Mouse (Mus musculus) MEL (cell line): ENCODE results near the gene Thap11. TPM values are rescaled to one million over a fixed set of nuclear protein-coding genes. Genes with fewer than 3 reads are reported as not detected.

Experiments
- BHLHE40 ChIP-seq: IDR thresholded peaks from 2 replicates; pipeline ENCODE4 v1.6.1; 2012; ENCODE audit warnings: low read depth, mild to moderate bottlenecking, inconsistent platforms, low read length, improper control_type of control experiment, borderline replicate concordance
- CTCF ChIP-seq, 3 experiments: IDR thresholded peaks in 2 of 3; conservative IDR thresholded peaks in 1 of 3; 2 replicates each; pipeline ENCODE4 v1.5.1; 2011 to 2012; ENCODE audit warnings: low read length in 3 of 3, low read depth in 2 of 3, mild to moderate bottlenecking in 2 of 3, improper control_type of control experiment in 1 of 3, inconsistent platforms in 1 of 3, mixed read lengths in 1 of 3, moderate library complexity in 1 of 3; ENCODE audit not compliant: control insufficient read depth in 1 of 3, insufficient read depth in 1 of 3, poor library complexity in 1 of 3, severe bottlenecking in 1 of 3
- E2F4 ChIP-seq: IDR thresholded peaks from 2 replicates; pipeline ENCODE4 v1.6.1; 2011; ENCODE audit warnings: low read depth, low read length, improper control_type of control experiment, borderline replicate concordance
- EP300 ChIP-seq, 2 experiments: IDR thresholded peaks; 2 replicates each; pipeline ENCODE4 v1.6.1; 2011; ENCODE audit warnings: improper control_type of control experiment in 2 of 2, low read length in 2 of 2, low read depth in 1 of 2, mild to moderate bottlenecking in 1 of 2
- MAZ ChIP-seq: IDR thresholded peaks from 2 replicates; pipeline ENCODE4 v1.6.1; 2012; ENCODE audit warnings: low read depth, mild to moderate bottlenecking, inconsistent platforms, low read length, improper control_type of control experiment
- MEF2A ChIP-seq: IDR thresholded peaks from 2 replicates; pipeline ENCODE4 v1.6.1; 2014; ENCODE audit warnings: low read depth, mild to moderate bottlenecking, inconsistent platforms, low read length, improper control_type of control experiment; ENCODE audit not compliant: poor library complexity, insufficient replicate concordance, severe bottlenecking; ENCODE audit errors: extremely low read depth
- NRF1 ChIP-seq: IDR thresholded peaks from 2 replicates; pipeline ENCODE4 v1.6.1; 2014; ENCODE audit warnings: low read depth, mild to moderate bottlenecking, inconsistent platforms, low read length, improper control_type of control experiment, moderate library complexity; ENCODE audit not compliant: poor library complexity, insufficient read depth, severe bottlenecking
- POLR2AphosphoS2 ChIP-seq: IDR thresholded peaks from 2 replicates; pipeline ENCODE4 v1.6.1; 2011; ENCODE audit warnings: low read length, improper control_type of control experiment
- RAD21 ChIP-seq: IDR thresholded peaks from 2 replicates; pipeline ENCODE4 v1.6.1; 2011; ENCODE audit warnings: mild to moderate bottlenecking, low read depth, low read length, improper control_type of control experiment
- SIN3A ChIP-seq: IDR thresholded peaks from 2 replicates; pipeline ENCODE4 v1.6.1; 2012; ENCODE audit warnings: low read length, improper control_type of control experiment, inconsistent platforms
- USF1 ChIP-seq: IDR thresholded peaks from 2 replicates; pipeline ENCODE4 v1.6.1; 2014; ENCODE audit warnings: low read depth, mild to moderate bottlenecking, inconsistent platforms, low read length, improper control_type of control experiment, moderate library complexity
- ZKSCAN1 ChIP-seq: IDR thresholded peaks from 2 replicates; pipeline ENCODE4 v1.6.1; 2012; ENCODE audit warnings: low read depth, mild to moderate bottlenecking, inconsistent platforms, low read length, improper control_type of control experiment, moderate library complexity
- ZMIZ1 ChIP-seq: IDR thresholded peaks from 2 replicates; pipeline ENCODE4 v1.6.1; 2012; ENCODE audit warnings: low read depth, mild to moderate bottlenecking, inconsistent platforms, low read length, improper control_type of control experiment, moderate library complexity
- polyA plus RNA-seq, 2 experiments: library from polyadenylated mRNA; stranded (reverse) in 1 of 2; unstranded in 1 of 2; fragments of >175 nt in 1 of 2; fragments of >200 nt in 1 of 2; gene quantifications; 2 replicates each; pipeline versions ENCODE4 v1.2.1 to v1.2.4; 2012; ENCODE audit warnings: low replicate concordance in 2 of 2, low read depth in 1 of 2; ENCODE audit not compliant: insufficient read length in 2 of 2, insufficient read depth in 1 of 2, missing spikeins in 1 of 2
- total RNA-seq: library from RNA; depleted of rRNA; stranded (reverse); fragments of 300-350 nt; gene quantifications from 2 replicates; pipeline ENCODE4 v1.2.3, GENCODE M21; 2012; rRNA removed

The Thap11 gene
- total and polyA plus RNA-seq, 3 experiments: 48.8 to 51.4 TPM; not detected in 1

DNA sequence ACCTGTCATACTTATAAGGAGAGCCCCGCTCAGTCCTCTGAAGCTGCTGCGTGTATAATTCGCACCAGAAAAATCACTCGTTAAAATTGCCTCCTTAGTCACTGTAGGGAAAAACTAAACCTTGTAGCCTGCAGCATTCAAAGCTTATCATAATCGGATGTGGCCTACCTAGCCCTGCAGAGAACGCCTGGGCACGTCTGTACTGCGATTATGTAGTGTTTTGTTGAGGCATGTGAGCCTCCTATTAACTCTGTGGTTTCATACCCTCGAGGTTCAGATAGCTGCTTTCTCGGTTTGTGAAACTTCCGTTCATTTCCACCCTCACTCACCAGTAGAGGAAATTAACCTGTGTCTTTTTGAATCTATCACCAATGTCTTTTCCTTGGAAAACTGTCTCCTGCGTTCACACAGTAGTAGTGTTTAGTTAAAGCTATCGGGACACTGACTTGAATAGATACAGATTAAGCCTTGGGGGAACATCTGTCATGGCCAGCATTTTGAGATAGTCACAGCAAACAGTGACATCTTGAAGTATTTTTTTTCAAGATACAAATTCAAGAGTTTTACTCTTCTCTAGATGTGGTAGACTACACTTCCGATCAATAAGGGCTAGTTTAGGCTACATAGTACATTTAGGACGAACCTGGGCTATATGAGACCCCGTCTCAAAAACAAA is 46.1 kb downstream of the Thap11 start (continued):
- TF ChIP-seq MAZ (no peak), MEF2A (no peak), ZKSCAN1 (no peak), E2F4 (no peak), USF1 (no peak), RAD21 (no peak), EP300 (IDR thresholded peaks at IDR 0.05; ENCODE audit: low read depth in 1 of 2, low read length in 2 of 2) (peak; percentile 58 to 68), POLR2AphosphoS2 (peak; percentile 48; the same call in 1 of the 2 replicates), SIN3A (peak; percentile 70), NRF1 (no peak), CTCF (IDR thresholded peaks at IDR 0.05 in 2 of 3, conservative IDR thresholded peaks at IDR 0.05 in 1 of 3; ENCODE audit: control insufficient read depth in 1 of 3, insufficient read depth in 1 of 3, low read depth in 2 of 3, low read length in 3 of 3, poor library complexity in 1 of 3, severe bottlenecking in 1 of 3) (no peak), ZMIZ1 (no peak), BHLHE40 (peak; percentile 44; the same call in 1 of the 2 replicates)

Other genes starting within 250 kb of the Thap11 start
- gene Ripor1, start 249.9 kb upstream of the Thap11 start, total RNA-seq: 15.7 and 16.6 TPM in 2 replicates
- gene Ripor1, start 249.9 kb upstream of the Thap11 start, polyA plus RNA-seq: 100 to 1,000 TPM in 1 of 2 experiments, not detected in 1; 120 TPM
- gene Ctcf, start 218.6 kb upstream of the Thap11 start, total RNA-seq: 36.4 and 40.7 TPM in 2 replicates
- 100 to 1,000 TPM in 1 of 2 experiments, 10 to 100 TPM in 1; 87.1 to 670 TPM for gene Ctcf, start 218.6 kb upstream of the Thap11 start, polyA plus RNA-seq
- not detected in 2 replicates for gene Agrp, start 217.7 kb upstream of the Thap11 start, total RNA-seq
- under 1 TPM in 1 of 2 experiments, not detected in 1; 0.63 TPM for gene Agrp, start 217.7 kb upstream of the Thap11 start, polyA plus RNA-seq
- 7.9 and 9.5 TPM in 2 replicates for gene Carmil2, start 168.9 kb upstream of the Thap11 start, total RNA-seq
- gene Carmil2, start 168.9 kb upstream of the Thap11 start, polyA plus RNA-seq: 10 to 100 TPM in 1 of 2 experiments, not detected in 1; 62.7 TPM
- gene Acd, start 154.0 kb upstream of the Thap11 start, total RNA-seq: 7.5 and 9.3 TPM in 2 replicates
- gene Acd, start 154.0 kb upstream of the Thap11 start, polyA plus RNA-seq: 10 to 100 TPM in 1 of 2 experiments, not detected in 1; 53.9 TPM
- 12.3 and 13.7 TPM in 2 replicates for gene Pard6a, start 154.0 kb upstream of the Thap11 start, total RNA-seq
- gene Pard6a, start 154.0 kb upstream of the Thap11 start, polyA plus RNA-seq: 10 to 100 TPM in 1 of 2 experiments, not detected in 1; 20.5 TPM
- 0.13 and 0.23 TPM in 2 replicates for gene 4933405L10Rik, start 147.5 kb upstream of the Thap11 start, total RNA-seq
- under 1 TPM in 1 of 2 experiments, not detected in 1; 0.42 TPM for gene 4933405L10Rik, start 147.5 kb upstream of the Thap11 start, polyA plus RNA-seq
- 22.0 TPM in 2 replicates for gene Enkd1, start 146.9 kb upstream of the Thap11 start, total RNA-seq
- gene Enkd1, start 146.9 kb upstream of the Thap11 start, polyA plus RNA-seq: 10 to 100 TPM in 1 of 2 experiments, not detected in 1; 42.6 TPM
- gene Gfod2, start 96.5 kb upstream of the Thap11 start, total RNA-seq: 7.0 and 8.3 TPM in 2 replicates
- 1 to 10 TPM in 1 of 2 experiments, not detected in 1; 7.0 TPM for gene Gfod2, start 96.5 kb upstream of the Thap11 start, polyA plus RNA-seq
- 7.4 and 7.7 TPM in 2 replicates for gene Ranbp10, start 27.8 kb upstream of the Thap11 start, total RNA-seq
- 10 to 100 TPM in 1 of 2 experiments, not detected in 1; 22.1 TPM for gene Ranbp10, start 27.8 kb upstream of the Thap11 start, polyA plus RNA-seq
- gene Tsnaxip1, start 27.4 kb upstream of the Thap11 start, total RNA-seq: not detected in 2 replicates
- gene Tsnaxip1, start 27.4 kb upstream of the Thap11 start, polyA plus RNA-seq: under 1 TPM in 1 of 2 experiments, not detected in 1; 0.10 TPM
- 14.2 and 15.7 TPM in 2 replicates for gene Cenpt, start 1.9 kb upstream of the Thap11 start, total RNA-seq
- 10 to 100 TPM in 1 of 2 experiments, not detected in 1; 26.5 TPM for gene Cenpt, start 1.9 kb upstream of the Thap11 start, polyA plus RNA-seq
- 167 and 198 TPM in 2 replicates for gene Nutf2, start 5.4 kb downstream of the Thap11 start, total RNA-seq
- 10 to 100 TPM in 1 of 2 experiments, not detected in 1; 28.0 TPM for gene Nutf2, start 5.4 kb downstream of the Thap11 start, polyA plus RNA-seq
- gene Edc4, start 25.7 kb downstream of the Thap11 start, total RNA-seq: 44.5 and 46.1 TPM in 2 replicates
- 10 to 100 TPM in 1 of 2 experiments, not detected in 1; 72.1 TPM for gene Edc4, start 25.7 kb downstream of the Thap11 start, polyA plus RNA-seq
- gene Nrn1l, start 38.4 kb downstream of the Thap11 start, total RNA-seq: not detected in 2 replicates
- under 1 TPM in 1 of 2 experiments, not detected in 1; 0.39 TPM for gene Nrn1l, start 38.4 kb downstream of the Thap11 start, polyA plus RNA-seq
- gene Pskh1, start 45.3 kb downstream of the Thap11 start, total RNA-seq: 11.5 and 12.9 TPM in 2 replicates
- 10 to 100 TPM in 1 of 2 experiments, not detected in 1; 26.2 TPM for gene Pskh1, start 45.3 kb downstream of the Thap11 start, polyA plus RNA-seq
- 0.69 and 1.5 TPM in 2 replicates for gene Ctrl, start 78.7 kb downstream of the Thap11 start, total RNA-seq
- 1 to 10 TPM in 1 of 2 experiments, not detected in 1; 3.0 TPM for gene Ctrl, start 78.7 kb downstream of the Thap11 start, polyA plus RNA-seq
- 228 and 275 TPM in 2 replicates for gene Psmb10, start 83.3 kb downstream of the Thap11 start, total RNA-seq
- gene Psmb10, start 83.3 kb downstream of the Thap11 start, polyA plus RNA-seq: 100 to 1,000 TPM in 1 of 2 experiments, not detected in 1; 193 TPM
- gene Lcat, start 88.2 kb downstream of the Thap11 start, total RNA-seq: 0.78 and 1.1 TPM in 2 replicates
- 1 to 10 TPM in 1 of 2 experiments, not detected in 1; 2.5 TPM for gene Lcat, start 88.2 kb downstream of the Thap11 start, polyA plus RNA-seq
- 22.2 and 25.6 TPM in 2 replicates for gene Slc12a4, start 111.0 kb downstream of the Thap11 start, total RNA-seq
- 10 to 100 TPM in 1 of 2 experiments, not detected in 1; 32.3 TPM for gene Slc12a4, start 111.0 kb downstream of the Thap11 start, polyA plus RNA-seq
- gene Dpep3, start 124.3 kb downstream of the Thap11 start, total RNA-seq: not detected in 2 replicates
- gene Dpep3, start 124.3 kb downstream of the Thap11 start, polyA plus RNA-seq: under 1 TPM in 1 of 2 experiments, not detected in 1; 0.11 TPM
- gene Dus2, start 136.2 kb downstream of the Thap11 start, total RNA-seq: 8.6 and 9.2 TPM in 2 replicates
- 10 to 100 TPM in 1 of 2 experiments, not detected in 1; 11.9 TPM for gene Dus2, start 136.2 kb downstream of the Thap11 start, polyA plus RNA-seq
- not detected in 2 replicates for gene Dpep2nb, start 150.8 kb downstream of the Thap11 start, total RNA-seq
- gene Dpep2nb, start 150.8 kb downstream of the Thap11 start, polyA plus RNA-seq: under 1 TPM in 1 of 2 experiments, not detected in 1; 0.14 TPM
- gene Ddx28, start 156.8 kb downstream of the Thap11 start, total RNA-seq: 23.4 and 29.9 TPM in 2 replicates
- 10 to 100 TPM in 1 of 2 experiments, not detected in 1; 21.8 TPM for gene Ddx28, start 156.8 kb downstream of the Thap11 start, polyA plus RNA-seq
- 14.4 and 16.9 TPM in 2 replicates for gene Nfatc3, start 203.7 kb downstream of the Thap11 start, total RNA-seq
- 10 to 100 TPM; 50.2 to 59.3 TPM for gene Nfatc3, start 203.7 kb downstream of the Thap11 start, polyA plus RNA-seq